9 mouse cellular contexts compared by ENCODE assay signal in genomic region chr1:165589280-165590048, GRCm38 (mm10). TPM values are rescaled to one million over a fixed set of nuclear protein-coding genes. Genes with fewer than 3 reads are reported as not detected.
DNase-seq lines count a peak whose midpoint lies in the region; ATAC-seq and TF ChIP-seq lines count a peak whose summit lies in the region.
"Had no signal": no experiment of that assay in that cellular context is flagged by ENCODE, and none has a peak within 500 bp of the region (broad histone marks: within the 10 kb centered on the region; RNA-seq: fewer than 3 reads in every experiment).

No protein-coding gene starts in this region.

- H3K4me2 ChIP-seq in liver, embryonic 11.5 days, result no peak overlapping the region
- H3K4me2 ChIP-seq in heart, embryonic 15.5 days, result peak overlapping the region; percentile 20; the same call in 1 of the 2 replicates

- TF ChIP-seq CTCF in small intestine, adult 2 months (IDR thresholded peaks at IDR 0.05; ENCODE audit: extremely low read depth, insufficient read length, insufficient replicate concordance, low read depth, low read length), result no peak

- DNase-seq in liver, embryonic 11.5 days (ENCODE audit: low spot score), result no peak
- DNase-seq in liver, result no peak
- DNase-seq in embryonic facial prominence, embryonic 10.5 days (ENCODE audit: low spot score), result peak; percentile 49
- peak; percentile 58 to 76 for DNase-seq in kidney, postnatal 4 days
- DNase-seq in cerebellum, adult 9-10 months, result no peak
- no peak for DNase-seq in cerebellum, adult 9-11 months

- peaks cover 17% of the 10 kb centered on the region for H3K4me1 ChIP-seq in liver, embryonic 11.5 days (replicated peaks; ENCODE audit: control insufficient read depth, insufficient read depth, low read length)
- peaks cover 36% of the 10 kb centered on the region for H3K4me1 ChIP-seq in embryonic facial prominence, embryonic 10.5 days
- H3K4me1 ChIP-seq in heart, embryonic 15.5 days (replicated peaks), result peaks cover 60% of the 10 kb centered on the region
- H3K4me1 ChIP-seq in small intestine, adult 2 months (ENCODE audit: control insufficient read depth, insufficient read depth, insufficient read length, low read length), result no peaks in the 10 kb centered on the region; the same call in 1 of the 2 replicates

- WGBS in liver, embryonic 11.5 days, result 41% methylated on average over 10 of the region's 10 CpGs
- WGBS in embryonic facial prominence, embryonic 10.5 days, result 35% methylated on average over 10 of the region's 10 CpGs
- 23% methylated on average over 10 of the region's 10 CpGs for WGBS in heart, embryonic 15.5 days
- WGBS in small intestine, adult 2 months, result 54% methylated on average over 10 of the region's 10 CpGs

- H3K4me3 ChIP-seq in liver, embryonic 11.5 days (ENCODE audit: low read depth, low read length), result no peak overlapping the region
- H3K4me3 ChIP-seq in embryonic facial prominence, embryonic 10.5 days, result no peak overlapping the region
- H3K4me3 ChIP-seq in heart, embryonic 15.5 days, result no peak overlapping the region
- H3K4me3 ChIP-seq in small intestine, adult 2 months (ENCODE audit: low read depth, low read length), result no peak overlapping the region

- ATAC-seq in liver, embryonic 11.5 days (replicated peaks; ENCODE audit: low FRiP score), result no peak
- ATAC-seq in heart, embryonic 15.5 days (replicated peaks; ENCODE audit: insufficient number of reproducible peaks, insufficient read depth, low FRiP score, low read depth), result peak; percentile 66

- no peaks in the 10 kb centered on the region for H3K9me3 ChIP-seq in liver, embryonic 11.5 days (ENCODE audit: control insufficient read depth, low read length)
- H3K9me3 ChIP-seq in embryonic facial prominence, embryonic 10.5 days, result no peaks in the 10 kb centered on the region
- no peaks in the 10 kb centered on the region for H3K9me3 ChIP-seq in heart, embryonic 15.5 days (replicated peaks)
- H3K9me3 ChIP-seq: G1E had no signal

- H3K27me3 ChIP-seq in liver, embryonic 11.5 days (replicated peaks; ENCODE audit: control insufficient read depth, insufficient read depth, low read length), result no peaks in the 10 kb centered on the region
- no peaks in the 10 kb centered on the region for H3K27me3 ChIP-seq in embryonic facial prominence, embryonic 10.5 days (replicated peaks; ENCODE audit: low read depth, poor library complexity, severe bottlenecking)
- H3K27me3 ChIP-seq in heart, embryonic 15.5 days, result no peaks in the 10 kb centered on the region
- H3K27me3 ChIP-seq in small intestine, adult 2 months (ENCODE audit: control insufficient read depth, insufficient read depth, low read length), result no peaks in the 10 kb centered on the region

- H3K36me3 ChIP-seq in liver, embryonic 11.5 days (ENCODE audit: control insufficient read depth, insufficient read depth, low read length), result no peaks in the 10 kb centered on the region
- H3K36me3 ChIP-seq in embryonic facial prominence, embryonic 10.5 days (replicated peaks), result peaks cover 44% of the 10 kb centered on the region
- peaks cover 18% of the 10 kb centered on the region; the same call in 1 of the 2 replicates for H3K36me3 ChIP-seq in heart, embryonic 15.5 days
- H3K36me3 ChIP-seq in small intestine, adult 2 months (ENCODE audit: control insufficient read depth, insufficient read depth, low read length), result peaks cover 4% of the 10 kb centered on the region; the same call in 1 of the 2 replicates

- no peak overlapping the region for H3K9ac ChIP-seq in liver, embryonic 11.5 days (ENCODE audit: low read depth, low read length)
- no peak overlapping the region for H3K9ac ChIP-seq in heart, embryonic 15.5 days

- H3K27ac ChIP-seq in liver, embryonic 11.5 days (ENCODE audit: low read depth, low read length), result 0 out of 2 replicates have a peak overlapping the region, but pooled peaks have one; percentile 14
- peak overlapping the region; percentile 67 for H3K27ac ChIP-seq in embryonic facial prominence, embryonic 10.5 days (replicated peaks)
- H3K27ac ChIP-seq in heart, embryonic 15.5 days, result peak overlapping the region; percentile 78
- 0 out of 2 replicates have a peak overlapping the region, but pooled peaks have one; percentile 30 for H3K27ac ChIP-seq in small intestine, adult 2 months (ENCODE audit: insufficient read depth, low read depth, low read length)

- TF ChIP-seq POLR2A in small intestine, adult 2 months (IDR thresholded peaks at IDR 0.05; ENCODE audit: low read depth, low read length), result no peak

RNA-seq across cellular contexts. Expression of gene Mpzl1, which starts 44.9 kb away (rescaled TPM):
- polyA plus RNA-seq in liver, embryonic 11.5 days (2014; fragmentation: Nextera tagmentation; extraction: Ambion mirVana), result 85.7 and 89.5 TPM in 2 replicates
- polyA plus RNA-seq in embryonic facial prominence, embryonic 10.5 days (2016; fragmentation: Nextera tagmentation; extraction: Ambion mirVana), result 138 and 139 TPM in 2 replicates
- polyA plus RNA-seq in heart, embryonic 15.5 days (2015; fragmentation: Nextera tagmentation; extraction: Ambion mirVana), result 89.9 and 105 TPM in 2 replicates
- polyA plus RNA-seq in small intestine, adult 2 months (2012; rRNA removed), result 15.4 and 24.8 TPM in 2 replicates

Comparison
In these comparisons a context has a peak if more than half of its experiments do, and no peak if none do; other contexts are left out.
1. DNase-seq: peak in embryonic facial prominence, embryonic 10.5 days (single experiment) and kidney, postnatal 4 days (2 of 2); none in liver, embryonic 11.5 days (single experiment), liver (single experiment), cerebellum, adult 9-10 months (single experiment) and cerebellum, adult 9-11 months (single experiment).
2. H3K27ac ChIP-seq: peak in every context shown above with its lines; median percentile 78 in heart, embryonic 15.5 days; 67 in embryonic facial prominence, embryonic 10.5 days; 30 in small intestine, adult 2 months; 14 in liver, embryonic 11.5 days.